Mouse (Mus musculus): ENCODE measurements around the gene Desi1.
A peak's percentile ranks its signal among the peaks of the same experiment; 100 is the strongest.

The Desi1 gene

DNA sequence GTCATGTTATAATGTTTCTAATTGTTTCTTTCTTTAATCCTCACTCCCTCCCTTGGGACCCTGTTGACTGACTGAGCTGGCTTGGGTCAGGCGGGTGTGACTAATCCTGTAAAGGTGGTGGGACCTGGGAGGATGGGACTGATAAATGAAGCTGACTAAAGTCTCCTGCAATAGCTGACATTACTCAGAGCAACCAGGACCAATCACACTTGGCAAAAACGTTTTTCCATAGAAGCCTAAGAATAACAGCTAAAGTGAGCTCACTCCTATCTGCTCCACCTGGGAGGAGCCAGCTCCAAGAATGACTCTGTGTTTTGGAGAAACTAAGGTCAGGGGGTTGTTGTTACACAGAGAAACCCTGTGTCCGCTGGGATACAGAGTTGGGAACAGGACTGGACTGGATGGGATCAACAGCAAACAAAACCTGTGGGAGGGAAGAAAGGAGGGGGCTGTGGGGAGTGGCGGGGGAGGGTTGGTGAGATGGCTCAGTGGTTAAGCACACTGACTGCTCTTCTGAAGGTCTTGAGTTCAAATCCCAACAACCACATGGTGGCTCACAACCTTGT, 68.6 kb downstream of the Desi1 start:
- DNase-seq (ENCODE audit: low spot score) = no peak

DNA sequence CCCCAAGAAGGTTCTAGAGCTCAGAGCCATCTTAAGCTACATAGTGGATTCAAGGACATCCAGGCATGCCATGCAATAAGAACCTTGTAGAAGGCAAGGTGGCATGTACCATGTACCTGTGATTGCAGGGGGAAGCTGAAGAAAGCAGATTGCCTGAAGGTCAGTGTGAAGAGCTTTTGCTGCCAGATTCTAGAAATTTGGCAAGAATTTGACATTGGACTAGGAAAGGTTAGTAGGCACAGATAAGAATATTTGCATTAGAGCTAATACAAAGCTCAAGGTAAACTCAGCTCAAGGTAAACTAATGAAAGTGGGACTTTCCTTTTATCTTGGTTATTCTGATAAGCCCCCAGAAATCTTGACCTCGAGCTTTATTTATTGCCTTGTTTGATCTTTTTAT, 69.4 kb downstream of the Desi1 start:
- no peak for DNase-seq (ENCODE audit: low spot score)

DNA sequence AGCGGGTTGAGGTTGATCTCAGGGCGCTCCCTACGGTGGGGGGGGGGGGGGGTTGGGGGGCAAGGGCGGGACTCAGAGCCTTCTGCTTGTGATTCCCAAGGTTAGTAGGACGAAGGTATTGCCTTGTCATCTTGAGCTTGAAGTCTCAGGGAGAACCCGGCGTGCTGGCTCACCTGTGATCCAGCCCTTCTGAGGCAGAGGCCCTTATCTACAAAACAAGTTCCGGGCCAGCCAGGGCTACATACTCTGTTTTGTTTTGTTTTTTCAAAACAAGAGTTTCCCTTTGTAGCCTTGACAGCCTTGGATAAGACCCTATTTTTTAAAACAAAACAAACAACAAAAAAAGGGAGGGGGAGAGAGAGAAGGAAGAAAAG, 72.6 kb downstream of the Desi1 start:
- no peak for DNase-seq (ENCODE audit: low spot score)

DNA sequence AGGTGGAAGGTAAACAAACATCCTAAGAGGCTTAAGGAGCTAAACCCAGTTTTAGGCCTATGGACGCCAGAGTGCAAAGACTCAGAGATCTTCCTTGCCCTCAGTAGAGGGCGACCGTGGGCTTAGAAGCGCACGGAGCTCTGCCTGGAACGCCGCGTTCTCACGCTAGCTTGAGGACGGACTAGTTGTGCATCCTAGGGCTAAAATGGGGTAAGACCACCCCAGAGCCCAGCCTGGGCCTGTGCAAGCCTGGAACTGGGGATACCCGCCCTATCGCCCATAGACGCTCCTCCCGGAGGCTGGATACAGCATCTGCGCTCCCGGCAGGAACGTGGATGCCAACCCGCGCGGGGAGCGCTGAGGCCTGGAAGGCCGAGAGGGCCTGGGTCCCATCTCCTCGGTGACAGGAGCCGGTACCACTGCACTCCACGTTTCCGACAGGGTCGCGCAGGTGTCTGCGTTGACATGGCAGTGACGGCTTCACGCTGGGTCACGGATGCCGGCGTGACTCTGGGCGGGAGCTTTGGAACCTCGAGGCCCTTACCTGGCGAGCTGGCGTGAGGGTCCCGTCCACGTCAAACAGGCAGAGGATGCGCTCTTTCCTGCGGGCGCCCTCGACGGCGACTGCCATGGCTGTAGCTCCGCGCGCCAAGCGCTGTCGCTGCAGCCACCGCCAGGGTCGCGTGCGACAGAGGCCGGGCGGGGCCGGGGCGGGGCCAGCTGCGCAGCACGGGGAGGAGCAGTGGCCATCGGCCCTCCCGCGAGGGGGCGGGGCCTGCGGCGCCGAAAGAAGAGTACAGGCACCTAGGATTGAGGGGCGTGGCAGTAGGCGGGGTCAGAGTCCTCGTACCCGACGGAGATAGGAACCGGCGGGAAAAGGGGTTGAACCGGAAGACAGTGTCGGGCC, 73.2 kb downstream of the Desi1 start, which contains the start of gene Pmm1:
Gene Pmm1, minus strand, starts transcription at position 760 of the 907 bp plus-strand sequence.
- DNase-seq (ENCODE audit: low spot score) = peak; percentile 98

DNA sequence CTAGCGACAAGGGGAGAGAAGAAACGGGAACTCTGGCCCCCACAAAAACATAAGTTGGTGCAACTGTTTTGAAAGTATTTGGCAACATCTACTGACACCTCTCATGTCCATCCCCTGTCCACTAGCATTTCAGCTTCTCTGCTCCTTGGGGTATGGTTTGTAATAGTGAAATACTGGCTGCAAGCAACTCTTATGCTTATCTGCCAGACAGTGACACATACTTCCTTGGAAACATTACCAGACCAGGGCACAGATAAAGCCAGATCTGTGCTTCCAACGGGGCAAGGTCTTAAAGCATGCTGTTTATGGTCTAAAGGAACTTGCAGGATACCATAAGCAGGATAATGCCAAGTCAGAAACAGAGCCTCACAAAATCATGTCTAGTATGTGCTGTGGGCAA, 74.8 kb downstream of the Desi1 start:
- no peak for DNase-seq (ENCODE audit: low spot score)

DNA sequence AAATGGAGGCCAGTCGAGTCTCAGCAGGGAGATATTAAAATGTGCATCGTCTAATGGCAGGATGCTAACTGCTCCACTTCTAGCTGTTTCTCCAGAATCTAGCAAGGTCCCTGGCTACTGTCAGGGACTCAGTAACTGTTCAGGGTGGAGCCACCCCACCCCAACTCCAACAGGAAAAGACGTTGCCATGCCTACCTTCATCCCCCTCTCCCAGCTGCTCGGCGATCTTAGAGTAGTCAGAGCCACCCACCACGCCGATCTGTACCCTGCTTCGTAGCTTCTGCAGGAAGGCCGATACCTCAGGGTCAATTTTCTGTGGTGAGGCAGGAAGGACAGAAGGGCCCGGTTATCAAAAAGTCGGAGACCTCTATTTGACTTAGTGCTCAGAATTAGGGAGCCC, 76.1 kb downstream of the Desi1 start:
- no peak for DNase-seq (ENCODE audit: low spot score)

DNA sequence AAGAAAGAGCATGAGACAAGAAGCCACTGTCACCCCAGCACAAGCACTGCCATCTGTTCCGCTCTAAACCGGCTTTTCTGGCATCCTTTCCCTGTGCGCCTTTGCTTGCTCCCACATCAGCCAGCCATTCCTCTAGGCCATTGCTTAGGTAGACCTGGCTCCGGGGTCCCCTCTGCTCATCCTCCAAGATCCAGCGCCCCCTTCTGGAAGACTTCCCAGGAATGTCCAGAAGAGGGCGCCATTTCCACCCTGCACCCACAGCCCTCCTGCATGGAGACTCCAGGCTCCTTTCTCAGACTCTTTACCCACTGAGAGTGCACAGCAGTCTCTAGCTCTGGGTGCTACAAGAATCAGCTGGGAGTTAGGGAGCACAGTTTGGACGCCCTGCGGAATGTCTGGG, 77.2 kb downstream of the Desi1 start:
- DNase-seq (ENCODE audit: low spot score) = peak; percentile 29

DNA sequence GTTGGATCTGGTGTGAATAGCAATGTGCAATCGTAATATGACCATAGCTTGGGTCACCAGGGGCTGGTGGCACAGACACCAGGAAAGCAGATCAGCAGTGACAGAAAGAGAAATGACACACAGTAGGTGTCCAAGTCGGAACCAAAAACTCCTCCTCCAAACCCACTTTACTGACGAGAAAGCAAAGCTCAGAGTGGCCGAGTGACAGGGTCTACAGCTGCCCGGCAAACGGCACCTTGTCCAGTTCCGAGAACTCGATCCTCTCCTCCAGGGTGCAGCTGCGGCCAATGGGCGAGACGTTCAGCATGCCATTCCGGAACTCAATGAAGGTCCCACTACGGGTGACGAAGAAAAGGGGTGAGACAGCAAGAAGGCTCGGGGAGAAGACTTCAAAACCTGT, 78.2 kb downstream of the Desi1 start:
- no peak for DNase-seq (ENCODE audit: low spot score)

DNA sequence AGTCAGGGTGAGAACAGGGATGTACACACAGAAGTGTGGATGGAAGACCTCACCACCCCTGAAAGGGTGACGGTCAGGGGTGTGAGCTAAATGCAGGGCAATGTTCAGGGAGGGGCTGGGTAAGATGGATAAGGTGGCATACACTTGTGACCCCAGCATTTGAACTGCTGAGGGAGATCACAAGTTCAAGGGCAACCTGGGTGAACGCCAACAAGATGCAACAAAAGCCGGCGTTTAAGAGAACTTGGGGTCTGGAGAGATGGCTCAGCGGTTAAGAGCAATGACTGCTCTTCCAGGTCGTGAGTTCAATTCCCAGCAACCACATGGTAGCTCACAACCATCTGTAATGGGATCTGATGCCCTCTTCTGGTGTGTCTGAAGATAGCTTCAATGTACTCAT, 78.9 kb downstream of the Desi1 start:
- DNase-seq (ENCODE audit: low spot score) = no peak

DNA sequence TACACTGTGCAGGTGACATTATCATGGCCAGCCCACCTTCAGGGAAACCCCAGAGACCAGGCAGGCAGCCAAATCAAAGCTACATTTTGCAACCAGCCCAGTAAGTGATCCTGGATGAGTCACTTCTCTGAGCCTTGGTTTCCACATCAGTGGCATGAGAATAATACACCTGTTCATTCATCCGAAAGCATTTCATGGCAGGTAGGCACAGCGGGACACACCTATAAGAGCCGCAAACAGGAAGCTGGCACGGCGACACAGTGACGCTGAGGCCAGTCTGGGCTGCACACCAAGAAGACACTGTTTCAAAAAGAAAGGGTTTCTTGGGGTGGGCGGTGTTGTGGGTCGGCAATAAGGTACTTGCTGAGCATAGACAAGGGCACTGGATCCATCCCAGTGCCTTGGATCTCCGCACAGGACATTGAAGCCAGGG, 79.5 kb downstream of the Desi1 start:
- DNase-seq (ENCODE audit: low spot score) = no peak

DNA sequence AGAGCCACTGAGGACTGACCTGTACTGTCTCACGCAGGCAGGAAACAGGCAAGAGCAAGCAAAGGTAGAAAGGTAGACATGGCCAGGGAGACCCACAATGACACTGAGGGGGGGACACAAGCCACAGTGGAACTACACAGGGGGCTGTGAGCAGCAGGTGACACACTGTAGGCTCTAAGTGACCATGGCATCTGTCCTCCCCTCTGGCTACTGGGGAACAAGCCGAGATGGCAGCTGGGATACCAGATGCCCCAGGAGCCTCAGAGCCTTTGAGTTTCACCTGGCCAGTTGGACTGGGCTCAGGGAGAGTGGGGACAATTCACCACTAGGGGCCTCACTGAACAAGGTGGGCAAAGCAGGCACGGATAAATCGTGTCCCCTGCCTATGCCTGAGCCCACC, 81.4 kb downstream of the Desi1 start:
- no peak for DNase-seq (ENCODE audit: low spot score)

DNA sequence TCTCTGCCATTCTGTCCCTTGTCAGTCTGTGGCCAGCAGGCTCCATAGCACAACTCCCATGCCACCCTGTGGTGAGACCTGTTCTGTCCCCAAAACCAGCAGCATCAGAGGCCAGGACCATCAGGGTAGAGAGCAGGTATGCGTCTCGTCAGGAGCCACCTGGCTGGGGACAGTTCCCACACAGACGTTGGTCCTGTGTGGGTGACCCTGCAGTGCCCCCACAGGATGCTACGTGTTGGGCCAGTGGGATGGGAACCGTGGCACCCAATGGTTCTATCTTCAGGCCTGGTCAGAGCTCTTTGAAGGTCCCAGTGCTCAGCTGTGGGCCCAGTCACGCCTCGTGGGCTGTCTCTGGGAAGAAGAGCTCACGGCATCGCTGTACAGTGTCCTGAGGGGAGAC, 82.5 kb downstream of the Desi1 start:
- DNase-seq (ENCODE audit: low spot score) = no peak

DNA sequence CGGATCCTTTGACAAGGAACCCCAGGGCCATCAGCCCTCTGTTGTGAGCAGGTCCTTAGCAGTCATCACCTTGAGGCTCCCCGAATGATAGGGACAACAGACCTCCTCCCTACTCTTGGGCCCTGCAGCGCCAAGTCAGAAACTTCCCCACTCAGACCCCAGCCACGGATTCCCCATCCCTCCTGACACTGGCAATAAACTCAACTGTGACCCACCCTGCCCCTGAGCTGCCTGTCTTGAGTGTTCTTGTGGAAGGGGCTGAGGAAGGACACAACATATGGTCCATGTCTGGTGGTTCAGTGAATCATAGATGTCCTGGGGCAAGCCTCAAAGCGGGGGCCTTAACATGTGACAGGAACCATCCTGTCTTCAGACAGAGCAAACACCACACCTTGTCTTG, 82.9 kb downstream of the Desi1 start:
- no peak for DNase-seq (ENCODE audit: low spot score)

DNA sequence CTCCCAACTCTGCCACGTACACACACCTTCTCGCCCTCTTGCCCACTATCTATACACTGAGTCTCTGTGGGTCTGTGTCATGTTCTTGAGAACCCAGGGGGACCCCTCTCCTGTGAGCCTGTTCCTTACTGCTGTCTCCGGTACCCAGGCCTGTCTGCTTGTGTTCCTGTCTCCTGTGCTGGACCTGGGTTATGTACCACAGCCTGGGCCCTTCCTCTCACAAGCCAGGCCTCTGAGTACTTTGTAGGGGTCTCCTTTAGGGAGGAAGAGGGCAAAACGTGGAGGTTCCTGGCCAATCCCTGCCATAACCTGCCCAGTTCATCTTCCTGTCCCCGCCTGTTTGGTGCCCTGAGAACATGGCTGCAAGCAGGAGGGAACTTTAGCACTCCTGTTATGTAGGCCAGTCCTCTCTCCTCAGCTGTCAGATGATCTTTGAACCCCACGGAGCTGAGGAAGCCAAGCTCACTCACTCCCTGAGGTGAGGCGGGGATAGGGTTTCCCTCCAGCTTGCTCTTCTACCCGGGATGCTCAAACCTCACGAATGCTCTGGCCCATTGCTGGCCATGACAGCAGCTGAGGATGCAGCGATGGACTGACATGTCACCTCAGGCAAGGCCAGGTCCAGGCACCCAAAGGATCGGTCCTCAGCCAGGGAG, 84.1 kb downstream of the Desi1 start:
- DNase-seq (ENCODE audit: low spot score) = no peak

DNA sequence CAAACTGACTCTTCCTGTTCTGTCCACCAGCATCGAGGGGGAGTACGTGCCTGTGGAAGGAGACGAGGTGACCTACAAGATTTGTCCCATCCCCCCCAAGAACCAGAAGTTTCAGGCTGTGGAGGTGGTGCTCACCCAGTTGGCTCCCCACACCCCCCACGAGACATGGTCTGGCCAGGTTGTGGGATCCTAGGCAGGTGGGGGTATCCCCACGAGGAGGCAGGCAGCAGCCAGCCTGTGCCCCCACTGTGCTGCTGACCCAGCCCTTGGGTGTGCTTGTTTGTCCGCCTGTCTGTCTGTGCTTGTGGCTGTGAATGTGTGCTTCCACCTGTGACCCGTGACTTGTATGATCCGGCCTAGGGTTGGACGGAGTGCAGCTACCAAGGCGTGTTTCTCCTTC, 84.6 kb downstream of the Desi1 start:
- DNase-seq (ENCODE audit: low spot score) = no peak

DNA sequence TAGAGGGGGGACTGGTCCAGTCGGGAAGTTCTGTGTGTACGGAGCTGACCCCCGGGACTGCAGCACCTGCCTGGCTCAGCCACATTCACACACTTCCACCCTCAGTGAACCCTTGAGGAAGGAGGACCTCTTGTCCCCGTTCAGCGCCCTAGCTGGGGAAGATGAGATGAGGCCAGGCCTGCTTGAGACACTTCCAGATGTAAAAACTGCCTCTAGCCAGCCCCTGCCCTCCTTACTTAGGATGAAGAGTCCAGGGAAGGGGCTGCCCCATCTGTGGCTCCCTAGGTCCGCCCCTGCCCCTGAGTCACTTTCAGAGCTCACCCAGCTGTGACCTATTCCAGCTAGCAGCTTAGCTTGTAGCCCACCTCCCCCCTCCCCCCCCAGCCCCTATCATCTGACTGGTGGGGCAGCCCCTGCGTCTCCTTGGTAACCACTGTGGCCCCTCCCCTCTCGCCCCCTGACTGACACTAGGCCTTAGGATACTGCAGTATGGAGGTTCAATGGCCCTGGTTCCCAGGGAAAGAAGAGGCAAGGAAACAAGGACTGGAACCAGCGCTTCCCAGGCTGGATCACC, 90.4 kb downstream of the Desi1 start:
- DNase-seq (ENCODE audit: low spot score) = no peak

Measured in urinary bladder, postnatal 25 days (tissue).